In genomic region chr16:90220026-90220891, GRCm38 (mm10) we compare ENCODE assay signal across 8 mouse cellular contexts. TPM values are rescaled to one million over a fixed set of nuclear protein-coding genes. Genes with fewer than 3 reads are reported as not detected.
DNase-seq lines count a peak whose midpoint lies in the region; ATAC-seq and TF ChIP-seq lines count a peak whose summit lies in the region.

Gene Sod1, plus strand, starts transcription at chr16:90220754.

- H3K4me3 ChIP-seq in embryonic facial prominence, embryonic 14.5 days (ENCODE audit: low read depth, low read length) = peak within 1 kb of the TSS; percentile 91
- peak within 1 kb of the TSS; percentile 88 for H3K4me3 ChIP-seq in limb, embryonic 14.5 days (replicated peaks; ENCODE audit: low read length)
- H3K4me3 ChIP-seq in midbrain, postnatal 0 days (ENCODE audit: low read depth, low read length) = peak within 1 kb of the TSS; percentile 95

- H3K4me2 ChIP-seq in embryonic facial prominence, embryonic 14.5 days (ENCODE audit: low read depth, low read length) = peak within 1 kb of the TSS; percentile 82
- peak within 1 kb of the TSS; percentile 89 for H3K4me2 ChIP-seq in limb, embryonic 14.5 days (replicated peaks; ENCODE audit: low read depth, low read length, severe bottlenecking)
- peak within 1 kb of the TSS; percentile 59 for H3K4me2 ChIP-seq in midbrain, postnatal 0 days (ENCODE audit: low read depth, low read length, poor library complexity, severe bottlenecking)

- peak within 1 kb of the TSS; percentile 93 for H3K27ac ChIP-seq in embryonic facial prominence, embryonic 14.5 days (replicated peaks; ENCODE audit: low read depth, low read length)
- H3K27ac ChIP-seq in limb, embryonic 14.5 days (replicated peaks; ENCODE audit: low read depth, low read length) = peak within 1 kb of the TSS; percentile 92
- peak within 1 kb of the TSS; percentile 87 for H3K27ac ChIP-seq in midbrain, postnatal 0 days (ENCODE audit: low read depth, low read length)

- H3K9ac ChIP-seq in embryonic facial prominence, embryonic 14.5 days (ENCODE audit: low read depth, low read length) = peak within 1 kb of the TSS; percentile 91
- H3K9ac ChIP-seq in limb, embryonic 14.5 days (ENCODE audit: low read depth, low read length, severe bottlenecking) = peak within 1 kb of the TSS; percentile 93
- peak within 1 kb of the TSS; percentile 94 for H3K9ac ChIP-seq in midbrain, postnatal 0 days (replicated peaks; ENCODE audit: low read length, poor library complexity, severe bottlenecking)

- 2% methylated on average over 58 of the region's 63 CpGs for WGBS in embryonic facial prominence, embryonic 14.5 days
- 2% methylated on average over 62 of the region's 63 CpGs for WGBS in limb, embryonic 14.5 days
- WGBS in midbrain, postnatal 0 days = 1% methylated on average over 55 of the region's 63 CpGs

- peak; percentile 91; the same call in 1 of the 2 replicates for TF ChIP-seq POLR2A in limb, embryonic 14.5 days (IDR thresholded peaks at IDR 0.05; ENCODE audit: borderline replicate concordance, extremely low read depth, insufficient read depth, insufficient read length)

- no peak for TF ChIP-seq CTCF in midbrain, postnatal 0 days (IDR thresholded peaks at IDR 0.05)

- peaks cover 22% of the 10 kb centered on the region for H3K36me3 ChIP-seq in embryonic facial prominence, embryonic 14.5 days (ENCODE audit: control insufficient read depth, insufficient read depth, low read length)
- peaks cover 20% of the 10 kb centered on the region for H3K36me3 ChIP-seq in limb, embryonic 14.5 days (ENCODE audit: control insufficient read depth, insufficient read depth, low read length)
- H3K36me3 ChIP-seq in midbrain, postnatal 0 days (ENCODE audit: insufficient read depth, low read length) = 0 out of 2 replicates have a peak, but pooled peaks cover 5% of the 10 kb centered on the region

- no peaks in the 10 kb centered on the region for H3K9me3 ChIP-seq in embryonic facial prominence, embryonic 14.5 days (ENCODE audit: control insufficient read depth, low read length)
- no peaks in the 10 kb centered on the region for H3K9me3 ChIP-seq in limb, embryonic 14.5 days (ENCODE audit: control insufficient read depth, low read length)
- no peaks in the 10 kb centered on the region for H3K9me3 ChIP-seq in midbrain, postnatal 0 days (ENCODE audit: low read length)

- DNase-seq in 3T3-L1 (ENCODE audit: low read depth, low spot score) = peak; percentile 93
- peak; percentile 97 for DNase-seq in adrenal gland, postnatal 4 days (ENCODE audit: low spot score in 2 of 2)
- DNase-seq in embryonic facial prominence, embryonic 14.5 days (ENCODE audit: low spot score) = peak; percentile 96
- DNase-seq in heart, adult 8-10 months (ENCODE audit: low spot score) = peak; percentile 95
- DNase-seq in kidney, adult 9 months = peak; percentile 94
- DNase-seq in limb, embryonic 14.5 days (ENCODE audit: low spot score) = peak; percentile 91
- peak; percentile 94 for DNase-seq in midbrain, postnatal 0 days (ENCODE audit: low spot score)
- peak; percentile 98 for DNase-seq in spleen, postnatal 14 days (ENCODE audit: low spot score in 2 of 2)

- peaks cover 12% of the 10 kb centered on the region for H3K4me1 ChIP-seq in embryonic facial prominence, embryonic 14.5 days (ENCODE audit: control insufficient read depth, insufficient read depth, low read length)
- peaks cover 13% of the 10 kb centered on the region for H3K4me1 ChIP-seq in limb, embryonic 14.5 days (ENCODE audit: control insufficient read depth, insufficient read depth, low read length)
- peaks cover 8% of the 10 kb centered on the region; the same call in 1 of the 2 replicates for H3K4me1 ChIP-seq in midbrain, postnatal 0 days (ENCODE audit: insufficient read depth, low read length)

- peak; percentile 95 for ATAC-seq in embryonic facial prominence, embryonic 14.5 days (ENCODE audit: low read depth)
- peak; percentile 93 for ATAC-seq in limb, embryonic 14.5 days (ENCODE audit: low FRiP score, low read depth)
- peak; percentile 92 for ATAC-seq in midbrain, postnatal 0 days (ENCODE audit: low FRiP score)

- H3K27me3 ChIP-seq in embryonic facial prominence, embryonic 14.5 days (replicated peaks; ENCODE audit: control insufficient read depth, insufficient read depth, low read length) = no peaks in the 10 kb centered on the region
- no peaks in the 10 kb centered on the region for H3K27me3 ChIP-seq in limb, embryonic 14.5 days (ENCODE audit: control insufficient read depth, insufficient read depth, low read length)
- no peaks in the 10 kb centered on the region for H3K27me3 ChIP-seq in midbrain, postnatal 0 days (ENCODE audit: insufficient read depth, low read length)

RNA-seq across cellular contexts. Expression of gene Sod1, which starts in this region (rescaled TPM):
- total RNA-seq in adrenal gland, postnatal 4 days (2021) = 1,000 to 10,000 TPM; 1,054 to 1,131 TPM
- 1,098 and 1,130 TPM in 2 replicates for polyA plus RNA-seq in embryonic facial prominence, embryonic 14.5 days (2014; fragmentation: Nextera tagmentation; extraction: Ambion mirVana)
- 100 to 1,000 TPM; 552 to 637 (median 573) TPM for total RNA-seq in heart, adult 8-10 months (2022)
- 503 and 622 TPM in 2 replicates for polyA plus RNA-seq in limb, embryonic 14.5 days (2012; rRNA removed)
- 1,078 and 1,097 TPM in 2 replicates for polyA plus RNA-seq in limb, embryonic 14.5 days (2014; fragmentation: Nextera tagmentation; extraction: Ambion mirVana)
- 175 and 183 TPM in 2 replicates for total RNA-seq in midbrain, postnatal 0 days (2014; rRNA removed)
- 1,236 and 1,259 TPM in 2 replicates for polyA plus RNA-seq in midbrain, postnatal 0 days (2015; fragmentation: Nextera tagmentation; extraction: Ambion mirVana)

Comparison
In these comparisons a context has a peak if more than half of its experiments do, and no peak if none do; other contexts are left out.
1. Peak in every context shown above with its lines: DNase-seq, ATAC-seq, H3K4me3 ChIP-seq and H3K27ac ChIP-seq.